Mouse (Mus musculus) ZHBTc4 (cell line): ENCODE results near the gene Arhgef39.

ENCODE experiments used
- DNase-seq: peaks from one replicate; pipeline ENCODE4 v3.0.0-alpha.2; 2011; ENCODE audit warnings: low read depth, low spot score

Arhgef39 gene

GRCm38 (mm10) chr4:43507938-43508665, 8.6 kb upstream of the Arhgef39 start:
- DNase-seq = no peak

GRCm38 (mm10) chr4:43506536-43507185, 7.2 kb upstream of the Arhgef39 start, which contains the start of gene Car9:
Gene Car9 (plus strand): TSS chr4:43506966.
- DNase-seq = no peak

- no peak for DNase-seq
Measured at GRCm38 (mm10) chr4:43506074-43506473, 6.6 kb upstream of the Arhgef39 start.

- no peak for DNase-seq
Measured at GRCm38 (mm10) chr4:43504269-43504668, 4.8 kb upstream of the Arhgef39 start.

- DNase-seq = no peak
Measured at GRCm38 (mm10) chr4:43503506-43503905, 4.0 kb upstream of the Arhgef39 start.

- no peak for DNase-seq
Measured at GRCm38 (mm10) chr4:43503041-43503440, 3.5 kb upstream of the Arhgef39 start.

- peak; percentile 81 for DNase-seq
Measured at GRCm38 (mm10) chr4:43498983-43499382, 512 bp downstream of the Arhgef39 start.

- DNase-seq = no peak
Measured at GRCm38 (mm10) chr4:43497946-43498345, 1.5 kb downstream of the Arhgef39 start.

GRCm38 (mm10) chr4:43497405-43497804, 2.1 kb downstream of the Arhgef39 start:
- no peak for DNase-seq

GRCm38 (mm10) chr4:43496587-43496986, 2.9 kb downstream of the Arhgef39 start:
- no peak for DNase-seq

- no peak for DNase-seq
Measured at GRCm38 (mm10) chr4:43493846-43494240, 5.7 kb downstream of the Arhgef39 start.

GRCm38 (mm10) chr4:43493186-43493845, 6.2 kb downstream of the Arhgef39 start:
- DNase-seq = peak; percentile 92

- DNase-seq = peak; percentile 99
Measured at GRCm38 (mm10) chr4:43492821-43493185, 6.7 kb downstream of the Arhgef39 start, which contains the start of gene Ccdc107. Gene Ccdc107 (plus strand): TSS chr4:43492900.

GRCm38 (mm10) chr4:43492101-43492820, 7.2 kb downstream of the Arhgef39 start:
- peak; percentile 42 for DNase-seq

- no peak for DNase-seq
Measured at GRCm38 (mm10) chr4:43490801-43491200, 8.7 kb downstream of the Arhgef39 start.

GRCm38 (mm10) chr4:43489611-43490010, 9.9 kb downstream of the Arhgef39 start:
- no peak for DNase-seq

GRCm38 (mm10) chr4:43485666-43486065, 13.8 kb downstream of the Arhgef39 start:
- DNase-seq = peak; percentile 65

- DNase-seq = no peak
Measured at GRCm38 (mm10) chr4:43483535-43484091, 15.9 kb downstream of the Arhgef39 start, which contains the start of gene Sit1. Gene Sit1 (minus strand): TSS chr4:43483734.

- DNase-seq = no peak
Measured at GRCm38 (mm10) chr4:43482591-43482990, 16.9 kb downstream of the Arhgef39 start.

GRCm38 (mm10) chr4:43481894-43482456, 17.5 kb downstream of the Arhgef39 start:
- no peak for DNase-seq

GRCm38 (mm10) chr4:43480985-43481384, 18.5 kb downstream of the Arhgef39 start:
- no peak for DNase-seq
